Mouse (Mus musculus): ENCODE measurements around the gene Hist1h3d. TPM values are rescaled to one million over a fixed set of nuclear protein-coding genes. Genes with fewer than 3 reads are reported as not detected.

Hist1h3d gene
- total and polyA plus RNA-seq, 3 experiments: 1.4 to 150 TPM; not detected in 1

DNA sequence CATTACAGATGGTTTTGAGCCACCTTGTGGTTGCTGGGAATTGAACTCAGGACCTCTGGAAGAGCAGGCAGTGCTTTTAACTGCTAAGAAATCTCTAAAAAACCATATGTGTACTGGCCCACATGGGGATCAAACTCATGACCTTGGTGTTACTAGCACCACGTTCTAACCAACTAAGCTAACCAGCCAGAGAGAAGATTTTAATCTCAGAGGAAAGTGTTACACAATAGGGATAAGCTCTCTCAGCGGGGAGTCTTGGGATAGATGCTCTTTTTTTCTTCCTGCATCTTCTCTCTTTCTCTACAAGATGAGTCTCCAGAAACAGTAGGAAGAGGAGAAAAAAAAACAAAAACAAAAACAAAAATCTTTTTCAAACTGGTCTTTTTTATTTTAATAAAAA, 34.8 kb downstream of the Hist1h3d start:
- Histone ChIP-seq H3K79me2 (ENCODE audit: control insufficient read depth, insufficient read depth, low read length, poor library complexity) (no peaks in the 10 kb centered on the region), H3K4me1 (ENCODE audit: control insufficient read depth in 1 of 2, insufficient read depth in 2 of 2, low read length in 2 of 2) (peaks cover 0 to 8% of the 10 kb centered on the region in 2 experiments; a peak in 2 of 4 replicates), H3K36me3 (ENCODE audit: control insufficient read depth in 1 of 2, insufficient read depth in 2 of 2, low read length in 2 of 2) (peaks cover 0 to 12% of the 10 kb centered on the region in 2 experiments; a peak in 2 of 4 replicates), H3K9ac (ENCODE audit: control insufficient read depth, low read depth, low read length, poor library complexity, severe bottlenecking) (no peak overlapping the region), H3K9me3 (replicated peaks; ENCODE audit: insufficient read depth, low read length) (no peaks in the 10 kb centered on the region), H3K4me3 (ENCODE audit: control insufficient read depth in 1 of 2, insufficient read depth in 1 of 2, low read depth in 2 of 2, low read length in 2 of 2) (no peak overlapping the region), H3K27me3 (ENCODE audit: control insufficient read depth in 1 of 2, insufficient read depth in 2 of 2, low read length in 2 of 2) (no peaks in the 10 kb centered on the region), H3K27ac (ENCODE audit: control insufficient read depth, low read depth, low read length) (no peak overlapping the region)
- DNase-seq (ENCODE audit: low read depth, low spot score): no peak
- TF ChIP-seq CTCF (IDR thresholded peaks at IDR 0.05 in 2 of 3, conservative IDR thresholded peaks at IDR 0.05 in 1 of 3; ENCODE audit: control insufficient read depth in 1 of 3, insufficient read depth in 1 of 3, low read depth in 2 of 3, low read length in 3 of 3, poor library complexity in 1 of 3, severe bottlenecking in 1 of 3): no peak
- TF ChIP-seq TBP (IDR thresholded peaks at IDR 0.05; ENCODE audit: low read depth, low read length): peak; percentile 86

DNA sequence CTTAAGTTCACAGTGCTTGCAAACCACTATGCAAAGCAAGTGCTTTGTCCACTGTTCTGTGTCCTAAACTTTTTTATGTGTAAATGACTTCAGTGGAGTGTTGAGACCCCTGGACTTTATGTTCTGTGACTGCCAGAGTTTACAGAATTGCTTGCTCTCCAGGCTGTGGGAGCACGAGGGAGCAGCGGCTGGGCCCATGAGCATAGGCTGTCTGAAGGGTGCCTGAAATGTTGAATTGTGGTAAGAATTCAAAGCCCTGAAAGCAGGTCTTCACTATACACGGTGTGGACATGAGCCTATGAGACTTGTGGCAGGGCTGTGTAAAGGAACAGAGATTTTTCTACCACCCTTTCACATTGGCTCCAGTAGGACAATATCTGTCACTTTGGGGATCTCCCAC, 36.1 kb downstream of the Hist1h3d start:
- no peak overlapping the region for H3K4me3 ChIP-seq (ENCODE audit: control insufficient read depth in 1 of 2, insufficient read depth in 1 of 2, low read depth in 2 of 2, low read length in 2 of 2)
- H3K79me2 ChIP-seq (ENCODE audit: control insufficient read depth, insufficient read depth, low read length, poor library complexity): no peaks in the 10 kb centered on the region
- no peak overlapping the region for H3K9ac ChIP-seq (ENCODE audit: control insufficient read depth, low read depth, low read length, poor library complexity, severe bottlenecking)
- TF ChIP-seq GABPA (IDR thresholded peaks at IDR 0.05; ENCODE audit: low read depth, low read length): no peak
- TF ChIP-seq CTCF (IDR thresholded peaks at IDR 0.05 in 2 of 3, conservative IDR thresholded peaks at IDR 0.05 in 1 of 3; ENCODE audit: control insufficient read depth in 1 of 3, insufficient read depth in 1 of 3, low read depth in 2 of 3, low read length in 3 of 3, poor library complexity in 1 of 3, severe bottlenecking in 1 of 3): no peak
- TF ChIP-seq ZKSCAN1 (IDR thresholded peaks at IDR 0.05; ENCODE audit: low read depth, low read length): no peak
- TF ChIP-seq ZMIZ1 (IDR thresholded peaks at IDR 0.05; ENCODE audit: low read depth, low read length): no peak
- no peak for TF ChIP-seq RAD21 (IDR thresholded peaks at IDR 0.05; ENCODE audit: low read depth, low read length)
- TF ChIP-seq GATA1 (IDR thresholded peaks at IDR 0.05; ENCODE audit: low read depth, low read length): no peak
- H3K9me3 ChIP-seq (replicated peaks; ENCODE audit: insufficient read depth, low read length): no peaks in the 10 kb centered on the region
- H3K36me3 ChIP-seq (ENCODE audit: control insufficient read depth in 1 of 2, insufficient read depth in 2 of 2, low read length in 2 of 2): peaks cover 0 to 12% of the 10 kb centered on the region in 2 experiments; a peak in 2 of 4 replicates
- no peaks in the 10 kb centered on the region for H3K27me3 ChIP-seq (ENCODE audit: control insufficient read depth in 1 of 2, insufficient read depth in 2 of 2, low read length in 2 of 2)
- no peak overlapping the region for H3K27ac ChIP-seq (ENCODE audit: control insufficient read depth, low read depth, low read length)
- H3K4me1 ChIP-seq (ENCODE audit: control insufficient read depth in 1 of 2, insufficient read depth in 2 of 2, low read length in 2 of 2): peaks cover 0 to 8% of the 10 kb centered on the region in 2 experiments; a peak in 2 of 4 replicates
- no peak for DNase-seq (ENCODE audit: low read depth, low spot score)

DNA sequence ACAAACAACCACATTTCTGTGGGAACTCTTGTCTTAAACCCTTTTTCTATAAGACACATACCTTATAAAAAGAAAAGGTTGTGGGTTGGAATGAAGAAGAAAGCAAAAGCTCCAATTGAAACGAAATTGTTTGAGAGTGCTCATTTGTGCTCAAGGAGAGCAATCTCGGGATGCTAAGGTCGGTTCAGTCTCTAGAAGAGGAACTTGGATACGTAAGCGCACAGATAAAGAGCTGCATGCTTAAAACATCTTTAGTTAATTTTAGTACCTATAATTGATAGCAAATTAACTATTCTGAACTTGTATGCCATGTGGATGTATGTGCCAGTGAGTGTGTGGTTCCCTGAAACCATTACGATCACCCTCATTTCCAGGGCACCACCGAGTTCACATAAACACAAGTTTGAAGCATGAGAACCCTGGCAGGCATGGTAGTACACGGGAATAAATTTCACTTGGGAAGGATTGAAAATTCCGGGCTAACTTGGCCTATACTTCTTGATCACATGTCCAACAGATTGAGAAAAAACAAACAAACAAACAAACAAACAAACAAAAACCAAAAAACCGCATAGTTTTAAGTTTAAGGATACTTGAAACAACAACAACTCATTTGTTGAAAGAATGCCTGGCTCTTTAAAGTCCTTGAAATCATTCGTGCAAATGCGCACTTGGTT, 44.6 kb downstream of the Hist1h3d start:
- Histone ChIP-seq H3K27me3 (ENCODE audit: control insufficient read depth in 1 of 2, insufficient read depth in 2 of 2, low read length in 2 of 2) (peaks cover 0 to 2% of the 10 kb centered on the region in 2 experiments; a peak in 1 of 4 replicates), H3K9me3 (replicated peaks; ENCODE audit: insufficient read depth, low read length) (no peaks in the 10 kb centered on the region), H3K4me1 (ENCODE audit: control insufficient read depth in 1 of 2, insufficient read depth in 2 of 2, low read length in 2 of 2) (peaks cover 0 to 10% of the 10 kb centered on the region in 2 experiments; a peak in 2 of 4 replicates), H3K79me2 (ENCODE audit: control insufficient read depth, insufficient read depth, low read length, poor library complexity) (peaks cover 2% of the 10 kb centered on the region; the same call in 1 of the 2 replicates), H3K27ac (ENCODE audit: control insufficient read depth, low read depth, low read length) (peak overlapping the region; percentile 81), H3K36me3 (ENCODE audit: control insufficient read depth in 1 of 2, insufficient read depth in 2 of 2, low read length in 2 of 2) (peaks cover 0 to 9% of the 10 kb centered on the region in 2 experiments; a peak in 2 of 4 replicates), H3K9ac (ENCODE audit: control insufficient read depth, low read depth, low read length, poor library complexity, severe bottlenecking) (peak overlapping the region; percentile 49), H3K4me3 (ENCODE audit: control insufficient read depth in 1 of 2, insufficient read depth in 1 of 2, low read depth in 2 of 2, low read length in 2 of 2) (peak overlapping the region; percentile 38 to 43)
- peak; percentile 76 for DNase-seq (ENCODE audit: low read depth, low spot score)
- no peak for TF ChIP-seq BHLHE40 (IDR thresholded peaks at IDR 0.05; ENCODE audit: borderline replicate concordance, low read depth, low read length)
- TF ChIP-seq GATA1 (IDR thresholded peaks at IDR 0.05; ENCODE audit: low read depth, low read length): peak; percentile 82
- no peak for TF ChIP-seq NRF1 (IDR thresholded peaks at IDR 0.05; ENCODE audit: insufficient read depth, low read depth, low read length, poor library complexity, severe bottlenecking)
- peak; percentile 92 for TF ChIP-seq CHD1 (IDR thresholded peaks at IDR 0.05; ENCODE audit: low read depth, low read length)
- 0 out of 2 replicates have a peak, but pooled peaks have one; percentile 48 for TF ChIP-seq MAX (IDR thresholded peaks at IDR 0.05; ENCODE audit: low read length)
- no peak for TF ChIP-seq CTCF (IDR thresholded peaks at IDR 0.05 in 2 of 3, conservative IDR thresholded peaks at IDR 0.05 in 1 of 3; ENCODE audit: control insufficient read depth in 1 of 3, insufficient read depth in 1 of 3, low read depth in 2 of 3, low read length in 3 of 3, poor library complexity in 1 of 3, severe bottlenecking in 1 of 3)
- no peak for TF ChIP-seq TAL1 (IDR thresholded peaks at IDR 0.05; ENCODE audit: low read length)
- TF ChIP-seq EP300 (IDR thresholded peaks at IDR 0.05; ENCODE audit: low read depth in 1 of 2, low read length in 2 of 2): 0 out of 4 replicates have a peak, but pooled peaks of 1 of the 2 experiments have one; percentile 13
- 0 out of 2 replicates have a peak, but pooled peaks have one; percentile 57 for TF ChIP-seq ZMIZ1 (IDR thresholded peaks at IDR 0.05; ENCODE audit: low read depth, low read length)
